Mouse (Mus musculus) brain, embryonic 14.5 days (tissue): ENCODE measurements at regions not wholly inside any gene's neighbourhood (a gene's known extent, or its start where the extent isn't known, plus 50 kb on each side); places are given as distances from the start of the nearest gene placed in this dataset.

ENCODE experiments used
- CTCF ChIP-seq: fragments of 200-500 bp; IDR thresholded peaks from 2 replicates; pipeline ENCODE4 v1.5.1; 2012; ENCODE audit warnings: inconsistent platforms, mild to moderate bottlenecking, moderate library complexity, borderline replicate concordance; ENCODE audit not compliant: insufficient read depth, insufficient read length; ENCODE audit errors: extremely low read depth
- POLR2A ChIP-seq: fragments of 200-500 bp; IDR thresholded peaks from 2 replicates; pipeline ENCODE4 v1.6.1; 2012; ENCODE audit warnings: mild to moderate bottlenecking, inconsistent platforms, borderline replicate concordance; ENCODE audit not compliant: poor library complexity, insufficient read depth, insufficient read length, severe bottlenecking; ENCODE audit errors: extremely low read depth

GRCm38 (mm10) chr10:21793641-21794040 lies 88.3 kb upstream of the Sgk1 start:
- TF ChIP-seq CTCF = no peak
- TF ChIP-seq POLR2A = no peak
